Mouse (Mus musculus): ENCODE measurements at regions not wholly inside any gene's neighbourhood (a gene's known extent, or its start where the extent isn't known, plus 50 kb on each side); places are given as distances from the start of the nearest gene placed in this dataset.

GRCm38 (mm10) chr8:126668657-126669025, 74.9 kb upstream of the Irf2bp2 start:
- Histone ChIP-seq H3K27me3 (ENCODE audit: insufficient read depth, low read length) (no peaks in the 10 kb centered on the region), H3K27ac (ENCODE audit: low read depth) (peak overlapping the region; percentile 96), H3K4me2 (no peak overlapping the region), H3K4me3 (ENCODE audit: low read depth, low read length) (no peak overlapping the region), H3K36me3 (ENCODE audit: insufficient read depth) (no peaks in the 10 kb centered on the region), H3K9ac (peak overlapping the region; percentile 35), H3K9me3 (ENCODE audit: low read depth, low read length) (no peaks in the 10 kb centered on the region), H3K4me1 (ENCODE audit: insufficient read depth) (peaks cover 46% of the 10 kb centered on the region)
- no peak for DNase-seq
- WGBS, result 70% methylated on average over 5 of the region's 5 CpGs
- no peak for TF ChIP-seq CTCF (IDR thresholded peaks at IDR 0.05; ENCODE audit: low read depth)
- no peak for ATAC-seq (ENCODE audit: insufficient read depth)

- H3K36me3 ChIP-seq (ENCODE audit: insufficient read depth), result no peaks in the 10 kb centered on the region
- H3K4me1 ChIP-seq (ENCODE audit: insufficient read depth), result peaks cover 52% of the 10 kb centered on the region
- no peaks in the 10 kb centered on the region for H3K27me3 ChIP-seq (ENCODE audit: insufficient read depth, low read length)
- H3K4me3 ChIP-seq (ENCODE audit: low read depth, low read length), result no peak overlapping the region
- H3K27ac ChIP-seq (ENCODE audit: low read depth), result peak overlapping the region; percentile 96
- WGBS, result 55% methylated on average over 16 of the region's 16 CpGs
- DNase-seq (peak; percentile 82), ATAC-seq (ENCODE audit: insufficient read depth) (peak; percentile 4; the same call in 1 of the 2 replicates)
- H3K4me2 ChIP-seq, result no peak overlapping the region
- no peaks in the 10 kb centered on the region for H3K9me3 ChIP-seq (ENCODE audit: low read depth, low read length)
- TF ChIP-seq CTCF (IDR thresholded peaks at IDR 0.05; ENCODE audit: low read depth), result no peak
- H3K9ac ChIP-seq, result peak overlapping the region; percentile 35
These were observed 74.2 kb upstream of the Irf2bp2 start for GRCm38 (mm10) chr8:126667721-126668656.

- no peaks in the 10 kb centered on the region for H3K36me3 ChIP-seq (ENCODE audit: insufficient read depth)
- peak overlapping the region; percentile 33 for H3K4me2 ChIP-seq
- H3K9me3 ChIP-seq (ENCODE audit: low read depth, low read length), result no peaks in the 10 kb centered on the region
- peak overlapping the region; percentile 18 for H3K9ac ChIP-seq
- 44% methylated on average over 12 of the region's 12 CpGs for WGBS
- peak overlapping the region; percentile 96 for H3K27ac ChIP-seq (ENCODE audit: low read depth)
- no peaks in the 10 kb centered on the region for H3K27me3 ChIP-seq (ENCODE audit: insufficient read depth, low read length)
- peak; percentile 47 for DNase-seq
- H3K4me1 ChIP-seq (ENCODE audit: insufficient read depth), result peaks cover 60% of the 10 kb centered on the region
- TF ChIP-seq CTCF (IDR thresholded peaks at IDR 0.05; ENCODE audit: low read depth), result no peak
- H3K4me3 ChIP-seq (ENCODE audit: low read depth, low read length), result no peak overlapping the region
- ATAC-seq (ENCODE audit: insufficient read depth), result no peak
These were observed 73.4 kb upstream of the Irf2bp2 start for GRCm38 (mm10) chr8:126667086-126667720.

- 0 out of 2 replicates have a peak overlapping the region, but pooled peaks have one; percentile 10 for H3K4me3 ChIP-seq (ENCODE audit: low read depth, low read length)
- WGBS, result 0% methylated on average over 15 of the region's 15 CpGs
- H3K36me3 ChIP-seq (ENCODE audit: insufficient read depth), result no peaks in the 10 kb centered on the region
These were observed 72.7 kb upstream of the Irf2bp2 start for GRCm38 (mm10) chr8:126666327-126667085.

GRCm38 (mm10) chr8:126665581-126666241, 71.9 kb upstream of the Irf2bp2 start:
- no peaks in the 10 kb centered on the region for H3K27me3 ChIP-seq (ENCODE audit: insufficient read depth, low read length)
- ATAC-seq (ENCODE audit: insufficient read depth) (peak; percentile 2; the same call in 1 of the 2 replicates), DNase-seq (peak; percentile 86)
- TF ChIP-seq CTCF (IDR thresholded peaks at IDR 0.05; ENCODE audit: low read depth), result no peak
- H3K36me3 ChIP-seq (ENCODE audit: insufficient read depth), result no peaks in the 10 kb centered on the region
- 7% methylated on average over 18 of the region's 18 CpGs for WGBS
- peak overlapping the region; percentile 10; the same call in 1 of the 2 replicates for H3K4me3 ChIP-seq (ENCODE audit: low read depth, low read length)
- H3K9me3 ChIP-seq (ENCODE audit: low read depth, low read length), result no peaks in the 10 kb centered on the region
- peak overlapping the region; percentile 96 for H3K27ac ChIP-seq (ENCODE audit: low read depth)
- peak overlapping the region; percentile 58 for H3K4me2 ChIP-seq
- peak overlapping the region; percentile 48 for H3K9ac ChIP-seq
- H3K4me1 ChIP-seq (ENCODE audit: insufficient read depth), result peaks cover 74% of the 10 kb centered on the region

More at GRCm38 (mm10) chr8:126666327-126667085, 72.7 kb upstream of the Irf2bp2 start:
- no peak for TF ChIP-seq CTCF (IDR thresholded peaks at IDR 0.05; ENCODE audit: low read depth)
- H3K4me2 ChIP-seq, result peak overlapping the region; percentile 58
- peaks cover 67% of the 10 kb centered on the region for H3K4me1 ChIP-seq (ENCODE audit: insufficient read depth)
- no peaks in the 10 kb centered on the region for H3K27me3 ChIP-seq (ENCODE audit: insufficient read depth, low read length)
- ATAC-seq (ENCODE audit: insufficient read depth) (peak; percentile 90), DNase-seq (peak; percentile 100)
- no peaks in the 10 kb centered on the region for H3K9me3 ChIP-seq (ENCODE audit: low read depth, low read length)
- H3K27ac ChIP-seq (ENCODE audit: low read depth), result peak overlapping the region; percentile 96
- H3K9ac ChIP-seq, result peak overlapping the region; percentile 48

- Histone ChIP-seq H3K9ac (no peak overlapping the region), H3K9me3 (ENCODE audit: low read depth, low read length) (no peaks in the 10 kb centered on the region), H3K4me1 (ENCODE audit: insufficient read depth) (peaks cover 80% of the 10 kb centered on the region), H3K4me2 (no peak overlapping the region), H3K4me3 (ENCODE audit: low read depth, low read length) (no peak overlapping the region), H3K27me3 (ENCODE audit: insufficient read depth, low read length) (no peaks in the 10 kb centered on the region), H3K36me3 (ENCODE audit: insufficient read depth) (no peaks in the 10 kb centered on the region), H3K27ac (ENCODE audit: low read depth) (peak overlapping the region; percentile 96)
- peak; percentile 32 for DNase-seq
- TF ChIP-seq CTCF (IDR thresholded peaks at IDR 0.05; ENCODE audit: low read depth), result no peak
- ATAC-seq (ENCODE audit: insufficient read depth), result no peak
- 38% methylated on average over 5 of the region's 5 CpGs for WGBS
These were observed 71.1 kb upstream of the Irf2bp2 start for GRCm38 (mm10) chr8:126664891-126665290.
